10 mouse cellular contexts compared by ENCODE assay signal in the genomic region with DNA sequence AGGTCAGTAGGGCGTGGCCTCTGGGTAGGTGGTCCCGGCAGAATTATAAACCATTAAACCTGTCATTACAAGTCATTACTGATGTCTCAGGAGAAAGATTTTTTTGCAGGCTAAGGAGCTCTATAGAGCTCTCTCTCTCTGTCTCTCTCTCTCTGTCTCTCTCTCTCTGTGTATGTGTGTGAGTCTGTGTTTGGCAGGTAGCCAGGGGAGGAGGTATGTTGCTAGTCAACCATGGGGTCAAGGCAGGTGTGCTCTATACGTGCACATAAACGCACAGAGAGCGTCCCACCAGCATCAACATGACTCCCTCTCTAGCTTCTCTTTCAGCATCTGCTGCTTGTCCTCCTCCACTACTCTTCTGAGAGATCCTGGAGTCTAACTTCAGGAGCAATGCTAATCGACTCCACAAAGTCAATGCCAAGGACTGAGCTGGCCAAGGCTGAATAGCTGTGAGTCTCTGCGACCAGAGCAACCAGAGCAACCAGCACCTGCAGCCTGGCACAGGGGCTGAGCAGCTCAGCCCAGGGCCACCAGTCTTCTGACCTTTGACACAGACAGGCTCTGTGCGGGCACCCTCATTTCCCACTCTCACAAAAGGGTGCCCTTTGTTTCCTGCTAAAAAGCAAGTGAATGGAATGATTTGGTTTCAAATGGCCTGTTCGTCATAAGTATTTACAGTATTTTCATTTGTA. TPM values are rescaled to one million over a fixed set of nuclear protein-coding genes. Genes with fewer than 3 reads are reported as not detected.
DNase-seq lines count a peak whose midpoint lies in the region; ATAC-seq lines count a peak whose summit lies in the region.
"Had no signal": no experiment of that assay in that cellular context is flagged by ENCODE, and none has a peak within 500 bp of the region (broad histone marks: within the 10 kb centered on the region; RNA-seq: fewer than 3 reads in every experiment).

No protein-coding gene starts in this region.

- H3K36me3 ChIP-seq in hindbrain, embryonic 13.5 days: peaks cover 10% of the 10 kb centered on the region; the same call in 1 of the 2 replicates
- peaks cover 22% of the 10 kb centered on the region; the same call in 1 of the 2 replicates for H3K36me3 ChIP-seq in hindbrain, embryonic 10.5 days
- H3K36me3 ChIP-seq in embryonic facial prominence, embryonic 13.5 days: no peaks in the 10 kb centered on the region

- WGBS in hindbrain, embryonic 13.5 days: 81% methylated on average over 9 of the region's 9 CpGs
- 85% methylated on average over 9 of the region's 9 CpGs for WGBS in hindbrain, embryonic 10.5 days
- 69% methylated on average over 9 of the region's 9 CpGs for WGBS in embryonic facial prominence, embryonic 13.5 days

- H3K4me1 ChIP-seq in hindbrain, embryonic 13.5 days (replicated peaks): peaks cover 23% of the 10 kb centered on the region
- H3K4me1 ChIP-seq in hindbrain, embryonic 10.5 days (replicated peaks): peaks cover 36% of the 10 kb centered on the region
- H3K4me1 ChIP-seq in brown adipose tissue, adult 24 weeks (ENCODE audit: control insufficient read depth, insufficient read depth, insufficient read length, low read length): peaks cover 39% of the 10 kb centered on the region
- peaks cover 43% of the 10 kb centered on the region for H3K4me1 ChIP-seq in embryonic facial prominence, embryonic 13.5 days

- H3K4me2 ChIP-seq in hindbrain, embryonic 13.5 days: no peak overlapping the region
- no peak overlapping the region for H3K4me2 ChIP-seq in embryonic facial prominence, embryonic 13.5 days
- H3K4me2 ChIP-seq: forebrain, embryonic 12.5 days had no signal

- no peak overlapping the region for H3K9ac ChIP-seq in hindbrain, embryonic 13.5 days
- no peak overlapping the region for H3K9ac ChIP-seq in embryonic facial prominence, embryonic 13.5 days
- H3K9ac ChIP-seq: forebrain, embryonic 12.5 days had no signal

- no peak overlapping the region for H3K4me3 ChIP-seq in hindbrain, embryonic 13.5 days
- no peak overlapping the region for H3K4me3 ChIP-seq in hindbrain, embryonic 10.5 days
- H3K4me3 ChIP-seq in brown adipose tissue, adult 24 weeks (ENCODE audit: insufficient read depth, low read depth, low read length): no peak overlapping the region
- no peak overlapping the region for H3K4me3 ChIP-seq in embryonic facial prominence, embryonic 13.5 days
- H3K4me3 ChIP-seq: forebrain, embryonic 12.5 days had no signal

- H3K27me3 ChIP-seq in hindbrain, embryonic 13.5 days: no peaks in the 10 kb centered on the region
- no peaks in the 10 kb centered on the region for H3K27me3 ChIP-seq in hindbrain, embryonic 10.5 days (ENCODE audit: insufficient read depth, poor library complexity, severe bottlenecking)
- H3K27me3 ChIP-seq in embryonic facial prominence, embryonic 13.5 days: no peaks in the 10 kb centered on the region
- H3K27me3 ChIP-seq: forebrain, embryonic 12.5 days had no signal

- H3K9me3 ChIP-seq in hindbrain, embryonic 13.5 days: no peaks in the 10 kb centered on the region
- H3K9me3 ChIP-seq in hindbrain, embryonic 10.5 days: 0 out of 2 replicates have a peak, but pooled peaks cover 3% of the 10 kb centered on the region
- no peaks in the 10 kb centered on the region for H3K9me3 ChIP-seq in embryonic facial prominence, embryonic 13.5 days
- H3K9me3 ChIP-seq: forebrain, embryonic 12.5 days had no signal

- H3K27ac ChIP-seq in hindbrain, embryonic 13.5 days: peak overlapping the region; percentile 44; the same call in 1 of the 2 replicates
- no peak overlapping the region for H3K27ac ChIP-seq in hindbrain, embryonic 10.5 days
- H3K27ac ChIP-seq in brown adipose tissue, adult 24 weeks (replicated peaks; ENCODE audit: low read depth, low read length): peak overlapping the region; percentile 13; the same call in 1 of the 2 replicates
- H3K27ac ChIP-seq in embryonic facial prominence, embryonic 13.5 days: peak overlapping the region; percentile 94
- H3K27ac ChIP-seq: forebrain, embryonic 12.5 days had no signal

- no peak for DNase-seq in hindbrain, embryonic 10.5 days (ENCODE audit: low spot score)
- DNase-seq in kidney, postnatal 25 days: peak; percentile 43 to 78
- no peak for DNase-seq in layer of hippocampus, postnatal 14 days (ENCODE audit: low spot score in 2 of 2)
- DNase-seq in testis, postnatal 14 days (ENCODE audit: low spot score): no peak
- DNase-seq: cerebellum, adult 9-10 months had no signal

- no peak for ATAC-seq in hindbrain, embryonic 13.5 days (ENCODE audit: low FRiP score)
- ATAC-seq in embryonic facial prominence, embryonic 13.5 days (ENCODE audit: insufficient number of reproducible peaks, insufficient read depth, low FRiP score, low TSS enrichment, low read depth): no peak
- ATAC-seq: midbrain, embryonic 16.5 days had no signal

RNA-seq across cellular contexts. Expression of a gene that starts 28.0 kb away (rescaled TPM):
- 39.4 and 41.2 TPM in 2 replicates for polyA plus RNA-seq in hindbrain, embryonic 13.5 days (2015; fragmentation: Nextera tagmentation; extraction: Ambion mirVana)
- 38.8 and 41.9 TPM in 2 replicates for polyA plus RNA-seq in hindbrain, embryonic 10.5 days (2016; fragmentation: Nextera tagmentation; extraction: Ambion mirVana)
- 77.3 and 79.4 TPM in 2 replicates for polyA plus RNA-seq in brown adipose tissue, adult 24 weeks (2012; ENCODE audit: insufficient read depth, insufficient read length, missing spikeins)
- 26.8 and 28.3 TPM in 2 replicates for polyA plus RNA-seq in embryonic facial prominence, embryonic 13.5 days (2015; fragmentation: Nextera tagmentation; extraction: Ambion mirVana)
- 100 to 1,000 TPM; 659 to 669 TPM for total RNA-seq in layer of hippocampus, postnatal 14 days (2021)

Comparison
In these comparisons a context has a peak if more than half of its experiments do, and no peak if none do; other contexts are left out.
1. DNase-seq: peak in kidney, postnatal 25 days (2 of 2); none in hindbrain, embryonic 10.5 days (single experiment), layer of hippocampus, postnatal 14 days (0 of 2) and testis, postnatal 14 days (single experiment).